Mouse (Mus musculus) heart, postnatal 14 days (tissue): ENCODE measurements around the gene Zfyve16. TPM values are rescaled to one million over a fixed set of nuclear protein-coding genes. Genes with fewer than 3 reads are reported as not detected.

Experiments
- DNase-seq, 2 experiments: peaks; one replicate each; pipeline ENCODE4 v3.0.0; 2021 to 2022
- intact Hi-C: fragments of 180-260 bp; cut with DNase I; formaldehyde crosslinking; loops from one replicate; pipeline ENCODE4 v1.15.1; 2025
- total RNA-seq, 2 experiments: library from RNA; stranded (reverse); gene quantifications; 2 replicates each; pipeline ENCODE4 v1.2.3; 2021

The Zfyve16 gene
- total RNA-seq, 2 experiments from 2014 or later, result 16.3 to 17.2 TPM

GRCm38 (mm10) chr13:92470151-92470550 is 60.5 kb downstream of the Zfyve16 start:
- DNase-seq, result no peak
- intact Hi-C loops, result no loop called here

- intact Hi-C loops, result no loop called here
- no peak for DNase-seq
Measured at GRCm38 (mm10) chr13:92469381-92469780, 61.3 kb downstream of the Zfyve16 start.

- intact Hi-C loops, result no loop called here
Measured at GRCm38 (mm10) chr13:92467891-92468290, 62.8 kb downstream of the Zfyve16 start.

GRCm38 (mm10) chr13:92464698-92465097 is 66.0 kb downstream of the Zfyve16 start:
- intact Hi-C loops, result no loop called here
- DNase-seq, result no peak

More at GRCm38 (mm10) chr13:92467891-92468290, 62.8 kb downstream of the Zfyve16 start:
- no peak for DNase-seq

GRCm38 (mm10) chr13:92446872-92447271 is 83.8 kb downstream of the Zfyve16 start:
- no peak for DNase-seq
- intact Hi-C loops, result no loop called here

- intact Hi-C loops, result no loop called here
Measured at GRCm38 (mm10) chr13:92440286-92440685, 90.4 kb downstream of the Zfyve16 start.

GRCm38 (mm10) chr13:92438656-92439055 is 92.0 kb downstream of the Zfyve16 start:
- intact Hi-C loops, result no loop called here
- no peak for DNase-seq

More at GRCm38 (mm10) chr13:92440286-92440685, 90.4 kb downstream of the Zfyve16 start:
- no peak for DNase-seq

Other genes with a start within 250 kb of the Zfyve16 start
- gene Gm20379, start 224.9 kb downstream of the Zfyve16 start, total RNA-seq, result not detected
- gene Dhfr, start 176.1 kb downstream of the Zfyve16 start, total RNA-seq, result 1 to 10 TPM; 1.5 to 1.8 TPM
- 10 to 100 TPM; 12.1 to 12.7 TPM for gene Msh3, start 175.9 kb downstream of the Zfyve16 start, total RNA-seq
- gene Ankrd34b, start 105.0 kb downstream of the Zfyve16 start, total RNA-seq, result under 1 TPM in 1 of 2 experiments, not detected in 1; 0.31 TPM
- 1 to 10 TPM; 2.4 to 2.8 TPM for gene Fam151b, start 46.9 kb downstream of the Zfyve16 start, total RNA-seq
- gene Spz1, start 45.3 kb upstream of the Zfyve16 start, total RNA-seq, result not detected
- gene Serinc5, start 80.2 kb upstream of the Zfyve16 start, total RNA-seq, result 10 to 100 TPM; 27.2 to 28.4 TPM